Mouse (Mus musculus) fat pad, adult 2 months (tissue): ENCODE data around the gene Adgrb3.
"Not testable (repeated sequence)": the region's sequence is repeated elsewhere in the genome, so short reads cannot be mapped to it uniquely, and the experiment has no call there.

Experiments
- DNase-seq: peaks from one replicate; pipeline ENCODE4 v3.0.0-alpha.2; 2011; ENCODE audit warnings: low read depth, low spot score; ENCODE audit errors: extremely low read depth

Adgrb3 gene

DNA sequence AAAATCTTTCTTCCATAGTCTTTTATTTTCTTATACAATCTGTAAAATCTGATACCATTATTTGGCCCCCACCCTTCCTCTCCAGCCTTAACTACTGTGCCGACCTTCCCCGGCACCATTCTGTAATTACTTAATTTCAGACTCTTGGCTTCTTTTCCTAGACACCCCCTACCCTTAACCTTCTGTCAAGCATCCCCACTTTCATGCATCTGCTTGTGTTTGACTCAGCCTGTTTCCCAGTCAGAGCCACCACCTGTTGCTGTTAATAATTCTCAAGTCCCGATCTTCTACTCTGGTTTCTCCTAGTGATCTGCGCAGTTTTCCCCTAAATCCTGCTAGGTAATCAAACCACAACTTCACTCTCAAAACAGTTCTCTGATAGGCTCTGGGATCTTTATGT is 83.9 kb downstream of the Adgrb3 start:
- no peak for DNase-seq

DNA sequence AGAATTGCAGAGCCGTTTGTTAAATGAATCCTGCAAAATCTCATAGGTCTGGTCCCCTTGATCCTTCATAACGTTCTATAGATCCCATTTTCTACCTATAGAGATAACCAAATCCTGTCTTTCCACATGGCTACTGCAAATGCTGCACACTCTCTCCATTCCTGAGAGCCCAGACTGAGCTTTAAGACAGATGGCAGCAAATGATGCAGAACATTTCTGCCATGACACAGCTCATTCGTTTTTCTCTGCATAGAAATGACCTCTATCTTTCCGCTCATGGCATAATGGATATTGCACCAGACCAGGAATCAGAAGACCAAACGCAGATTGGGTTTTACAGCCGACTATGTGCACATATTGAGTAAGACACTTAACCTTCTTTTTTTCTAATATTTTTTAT is 84.8 kb downstream of the Adgrb3 start:
- DNase-seq = no peak

DNA sequence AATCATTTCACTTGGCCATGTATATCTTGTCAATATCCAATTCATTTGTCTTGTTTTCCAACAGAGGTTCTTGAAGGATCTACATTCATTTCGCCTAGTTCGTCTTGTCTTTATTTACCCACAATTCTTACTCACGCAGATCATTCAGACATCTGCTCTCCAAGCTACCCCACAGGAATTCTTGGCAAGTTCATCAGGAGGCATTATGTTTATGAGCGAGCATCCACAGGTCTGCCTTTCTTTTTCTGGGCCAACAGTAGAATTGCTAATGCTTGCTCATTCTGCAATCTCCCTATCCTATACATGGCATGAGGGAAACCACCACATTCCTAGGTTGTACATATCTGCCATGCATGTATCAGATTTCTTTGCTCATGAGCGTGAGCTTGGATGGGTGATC is 99.7 kb downstream of the Adgrb3 start:
- DNase-seq = no peak

DNA sequence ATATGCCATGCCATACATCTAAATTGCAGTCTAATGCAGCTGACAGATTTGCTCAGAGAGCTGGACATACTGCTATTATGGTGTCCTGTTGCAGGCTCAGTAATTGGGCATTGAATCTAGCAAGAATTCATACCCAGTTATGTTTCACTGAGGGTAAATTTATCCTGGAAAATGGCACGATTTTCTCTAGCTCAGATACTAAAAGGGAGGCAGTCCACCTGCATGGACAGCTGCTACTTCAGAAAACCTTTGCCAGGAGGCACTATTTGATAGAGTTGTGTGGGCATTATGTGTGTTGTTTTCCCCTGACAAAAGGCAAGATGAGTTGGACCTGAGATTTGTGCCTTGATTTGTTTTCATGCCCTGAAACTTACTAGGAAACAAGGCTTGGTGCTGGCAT is 118.0 kb downstream of the Adgrb3 start:
- no peak for DNase-seq

DNA sequence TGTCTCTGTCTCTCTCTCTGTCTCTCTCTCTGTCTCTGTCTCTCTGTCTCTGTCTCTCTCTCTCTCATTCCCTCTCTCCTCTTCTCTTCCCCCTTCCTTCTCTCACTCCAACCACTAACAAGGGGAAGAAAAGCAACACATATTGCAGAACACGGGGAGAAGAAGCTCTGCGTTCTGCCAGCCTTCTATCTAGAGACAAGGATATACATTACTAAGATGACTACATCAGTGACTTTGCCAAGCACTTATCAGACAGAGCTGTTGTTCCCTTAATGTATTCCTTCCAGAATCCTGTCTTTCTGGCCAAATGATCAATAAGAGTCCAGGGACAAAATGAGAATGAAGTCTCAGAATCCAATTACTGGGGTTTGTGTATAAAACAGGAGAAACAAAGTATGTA is 123.2 kb downstream of the Adgrb3 start:
- no peak for DNase-seq

DNA sequence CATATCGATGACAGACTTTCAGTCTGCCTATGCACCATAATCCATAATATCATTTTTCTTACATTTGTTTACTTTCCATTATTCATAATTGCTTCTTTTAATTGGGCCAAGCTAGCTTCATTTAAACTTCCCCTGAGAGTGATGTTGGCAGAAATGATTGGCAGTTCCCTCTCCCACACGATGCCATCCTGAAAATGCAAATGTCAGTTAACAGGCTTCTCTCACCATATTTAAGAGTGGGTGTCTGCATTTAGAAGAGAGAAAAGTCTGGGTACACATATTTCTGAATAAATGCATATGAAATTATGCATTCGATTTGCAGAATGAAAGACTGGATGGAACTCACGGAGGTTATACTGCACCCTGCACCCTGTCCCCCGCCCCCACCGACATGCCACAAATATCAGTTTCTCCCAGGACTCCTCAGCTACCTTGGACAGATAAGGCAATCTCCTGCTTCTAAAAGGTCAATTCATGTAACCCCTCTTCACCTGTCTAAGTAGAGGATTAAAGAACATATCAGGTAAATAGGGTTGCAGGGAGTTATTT is 130.7 kb downstream of the Adgrb3 start:
- DNase-seq = no peak

DNA sequence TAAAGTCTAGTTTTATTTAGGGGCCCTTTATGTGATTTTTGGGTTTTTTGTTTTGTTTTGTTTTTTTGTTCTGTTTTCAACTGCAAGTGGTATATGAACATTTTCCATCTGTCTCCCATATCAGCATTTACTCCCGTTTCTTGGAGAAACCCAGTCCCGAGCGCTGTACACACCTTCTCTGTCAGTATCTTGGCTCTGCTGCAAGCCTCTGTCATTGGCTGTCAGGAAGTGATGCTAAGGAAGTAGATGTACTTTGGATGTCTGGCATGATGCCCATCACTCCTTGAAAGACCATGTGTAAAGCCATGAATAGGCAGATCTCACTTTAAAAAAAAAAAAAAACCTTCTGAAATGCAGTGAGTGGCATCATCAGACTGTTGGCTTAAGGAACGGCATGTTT is 132.3 kb downstream of the Adgrb3 start:
- DNase-seq = no peak

DNA sequence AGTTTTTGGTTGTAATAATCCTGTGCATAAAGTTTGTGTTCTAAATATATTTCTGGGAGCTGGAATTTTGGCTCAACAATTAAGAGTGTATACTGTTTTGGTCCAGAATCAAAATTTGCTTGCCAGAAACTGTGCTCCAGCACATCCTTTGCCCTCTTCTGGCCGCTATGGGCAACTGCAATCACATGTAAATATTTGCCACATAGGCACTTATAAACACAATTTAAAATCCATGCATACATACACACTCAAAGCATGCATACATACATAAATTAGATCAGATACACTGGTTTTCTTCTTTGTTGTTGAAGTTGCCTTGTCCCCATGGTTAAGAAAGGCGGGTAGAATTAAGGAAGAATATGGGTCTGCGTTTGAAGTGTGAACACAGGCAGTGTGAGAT is 132.7 kb downstream of the Adgrb3 start:
- DNase-seq = no peak

DNA sequence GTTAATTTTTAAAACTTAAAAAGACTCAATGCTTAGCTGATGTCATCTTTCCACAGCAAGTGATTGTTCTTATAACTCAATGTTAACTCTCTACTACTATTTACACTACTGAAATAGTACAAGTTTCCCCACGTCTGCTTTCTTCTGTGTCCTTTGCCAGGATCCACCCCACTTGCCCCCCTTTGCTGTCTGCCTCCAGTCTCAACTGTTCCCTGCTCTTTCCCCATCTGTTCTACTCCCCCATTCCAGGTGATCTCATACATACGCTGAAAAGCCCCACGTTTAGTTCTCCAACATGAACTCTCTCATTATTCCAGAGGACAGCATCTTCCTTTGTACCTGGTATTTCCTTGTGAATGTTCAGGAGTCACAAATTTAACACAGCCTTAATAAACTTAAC is 147.4 kb downstream of the Adgrb3 start:
- DNase-seq = no peak

DNA sequence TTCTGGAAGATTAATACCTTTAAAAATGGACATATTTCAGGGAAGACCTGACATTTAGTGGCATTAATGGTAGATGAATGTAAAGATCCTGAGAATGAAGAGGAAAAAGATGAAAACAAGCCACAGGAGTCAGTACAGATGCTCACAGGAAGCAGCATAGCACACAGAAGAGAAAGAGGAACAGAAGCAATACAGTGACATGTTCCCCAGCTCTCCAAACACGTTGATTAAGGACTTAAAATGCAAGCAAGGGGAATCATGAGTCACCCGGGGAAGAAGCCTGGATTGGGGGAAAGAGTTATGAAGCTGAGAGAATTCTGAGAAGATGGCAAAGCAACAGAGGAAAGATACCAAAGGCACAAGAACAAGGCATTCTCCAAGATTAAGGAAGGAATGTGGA is 149.9 kb downstream of the Adgrb3 start:
- no peak for DNase-seq

DNA sequence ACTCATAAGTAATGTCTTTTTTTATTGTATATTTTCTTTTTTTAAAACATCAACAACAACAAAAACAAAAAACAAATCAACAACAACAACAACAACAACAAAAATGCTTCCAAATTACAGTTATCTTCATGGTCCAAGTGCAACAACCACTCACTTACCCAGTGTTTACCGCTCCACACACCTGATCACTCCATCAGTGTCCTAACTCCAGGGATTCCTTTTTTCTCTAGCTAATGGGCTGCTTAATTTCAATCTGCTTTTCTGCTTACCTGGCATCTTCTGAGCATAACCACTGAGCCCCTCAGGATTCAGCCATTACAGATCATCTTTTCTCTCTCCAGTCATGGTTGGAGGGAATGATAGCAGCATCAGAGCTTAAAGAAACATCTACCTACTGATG is 176.8 kb downstream of the Adgrb3 start:
- no peak for DNase-seq

DNA sequence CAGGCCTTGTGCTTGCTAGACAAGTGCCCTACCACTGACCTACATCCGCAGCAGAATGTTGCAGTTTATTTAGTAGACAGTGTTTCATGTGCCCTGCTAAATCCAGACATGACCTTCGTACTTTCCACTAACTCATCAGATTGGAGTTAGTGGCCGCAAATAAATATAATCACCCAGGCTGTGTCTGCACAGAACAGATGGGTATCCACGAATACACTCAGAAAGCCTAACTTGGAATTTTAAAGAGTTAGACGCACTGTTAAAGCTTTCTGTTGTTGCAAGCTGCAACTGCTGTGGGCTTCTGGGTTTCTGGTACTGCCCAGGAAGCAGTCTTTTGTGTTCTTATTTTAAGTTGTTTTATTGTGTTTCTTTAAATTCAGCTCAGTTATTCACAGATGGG is 185.3 kb downstream of the Adgrb3 start:
- no peak for DNase-seq

DNA sequence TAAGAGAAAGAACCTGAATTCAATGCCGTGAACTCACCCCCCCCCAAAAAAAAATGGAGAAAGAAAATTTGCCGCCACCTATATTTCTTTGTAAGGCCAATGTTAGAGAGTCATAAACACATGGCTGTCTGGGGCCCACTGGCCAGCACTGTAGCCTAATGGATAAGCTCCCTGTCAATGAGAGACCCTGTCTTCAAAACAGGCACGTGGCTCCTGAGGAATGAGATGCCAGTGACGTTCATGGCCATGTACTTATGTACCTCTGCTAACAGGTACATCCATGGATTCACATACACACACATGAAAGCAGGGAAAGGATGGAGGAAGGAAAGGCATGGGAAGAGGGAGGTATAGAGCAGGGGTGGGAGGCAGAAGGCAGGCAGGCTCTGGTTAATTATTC is 208.0 kb downstream of the Adgrb3 start:
- no peak for DNase-seq

DNA sequence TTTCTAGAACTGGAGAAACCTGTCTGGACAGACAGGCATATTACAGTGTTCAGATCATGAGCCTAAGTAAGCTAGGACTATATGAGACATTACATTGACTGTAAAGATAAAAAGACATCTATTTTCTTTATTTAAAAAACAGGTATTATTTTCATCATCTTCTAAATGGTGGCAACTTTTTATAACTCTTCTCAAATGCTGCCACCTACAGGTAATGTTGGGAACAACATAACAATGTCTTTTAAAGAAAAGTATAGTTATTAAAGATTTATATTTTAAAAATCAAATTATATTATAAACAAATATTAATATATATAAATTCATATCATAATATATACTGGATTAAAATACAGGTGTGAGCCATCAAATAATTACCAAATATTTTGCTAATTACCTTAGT is 212.6 kb downstream of the Adgrb3 start:
- DNase-seq = no peak

DNA sequence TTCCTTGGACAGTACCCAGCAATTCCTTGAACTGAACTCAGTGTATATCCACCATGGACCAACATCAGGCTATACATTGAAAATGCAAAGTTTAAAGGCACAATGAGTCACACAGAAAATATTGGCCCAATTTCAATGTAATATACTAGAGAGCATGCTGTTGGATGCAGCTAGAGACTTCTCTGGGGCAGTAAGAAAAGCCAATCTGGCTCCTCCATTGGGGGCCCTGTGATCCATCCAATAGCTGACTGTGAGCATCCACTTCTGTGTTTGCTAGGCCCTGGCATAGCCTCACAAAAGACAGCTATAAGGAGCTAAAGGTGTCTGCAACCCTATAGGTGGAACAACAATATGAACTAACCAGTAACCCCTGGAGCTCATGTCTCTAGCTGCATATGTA is 218.7 kb downstream of the Adgrb3 start:
- DNase-seq = not testable (repeated sequence)

DNA sequence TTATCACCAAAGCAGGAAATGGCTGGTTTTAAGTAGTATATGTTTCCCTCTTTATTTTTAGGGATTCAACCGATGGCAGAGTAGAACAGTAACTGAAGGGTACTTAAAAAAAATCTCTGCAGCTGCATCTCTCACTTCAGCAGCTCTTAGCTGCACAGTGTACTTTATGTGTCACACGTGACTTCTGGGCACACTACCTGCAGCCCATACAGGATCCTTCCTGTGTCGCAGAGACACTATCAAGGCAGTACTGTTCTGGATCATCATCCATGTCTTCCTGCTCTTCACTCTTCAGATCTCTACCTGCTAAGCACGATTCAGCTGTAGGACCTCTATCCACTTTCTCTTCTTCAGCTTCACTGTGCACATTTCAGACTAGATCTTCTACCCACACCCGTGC is 230.6 kb downstream of the Adgrb3 start:
- DNase-seq = no peak

DNA sequence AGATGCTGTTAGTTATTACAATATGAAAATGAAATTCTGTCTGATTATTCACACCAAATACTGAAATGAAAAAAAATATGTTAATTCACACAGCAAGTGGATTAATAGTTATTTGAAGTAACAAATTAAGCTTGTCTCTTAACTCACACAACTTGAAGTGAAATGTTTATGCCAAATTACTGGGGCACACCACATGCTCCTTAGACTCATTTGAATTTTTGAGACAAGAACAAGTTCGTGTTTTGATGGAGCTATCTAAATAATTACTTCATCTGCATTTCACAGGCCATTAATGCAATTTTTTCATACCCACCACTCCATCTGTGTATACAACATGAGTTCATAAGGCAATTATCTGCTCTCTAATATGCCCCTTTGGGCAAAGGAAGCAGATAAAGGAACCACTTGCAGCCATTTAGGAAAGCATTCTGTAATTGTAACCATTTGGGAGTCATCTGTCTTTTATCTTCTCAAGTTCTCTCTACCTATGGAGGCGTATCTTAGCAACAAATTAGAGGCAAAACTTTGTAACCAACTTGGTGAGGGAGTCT is 240.9 kb downstream of the Adgrb3 start:
- DNase-seq = no peak

DNA sequence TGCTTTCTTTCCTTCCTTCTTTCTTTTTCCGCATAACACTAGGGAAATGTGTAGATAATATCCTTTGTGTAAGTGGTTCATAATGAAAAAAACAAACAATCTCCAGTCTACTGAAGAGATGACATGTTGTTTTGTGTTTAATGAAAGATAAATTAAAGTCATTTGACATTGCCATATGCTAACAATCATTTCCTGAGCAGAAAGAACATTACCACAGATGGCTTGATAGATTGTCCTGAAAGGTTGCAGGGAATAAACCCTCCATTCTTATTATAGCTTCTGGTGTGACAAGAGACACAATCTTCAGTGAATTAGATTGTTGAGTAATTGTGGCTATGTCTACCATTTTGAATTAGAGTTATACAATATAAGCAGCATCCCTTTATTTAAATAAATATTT is 247.8 kb downstream of the Adgrb3 start:
- no peak for DNase-seq

DNA sequence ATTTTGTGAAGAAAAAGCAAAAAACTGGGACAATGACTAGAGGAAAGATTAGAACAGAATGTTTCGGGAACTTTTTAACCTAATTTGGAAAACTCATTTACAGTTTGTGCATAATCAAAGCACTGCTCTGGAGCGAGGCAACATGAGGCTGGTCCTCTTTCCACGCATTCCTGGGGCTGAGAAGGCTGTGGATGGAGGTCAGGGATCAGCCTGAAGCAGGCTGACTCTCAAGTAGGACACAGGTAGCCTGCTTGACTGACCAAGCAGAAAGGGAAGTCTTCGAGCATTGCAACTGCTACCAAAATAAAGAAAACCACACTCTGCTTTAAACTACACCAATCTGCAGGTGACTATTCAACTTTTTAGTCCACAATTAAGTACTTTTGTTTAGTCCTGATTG is 251.7 kb downstream of the Adgrb3 start:
- DNase-seq = no peak

DNA sequence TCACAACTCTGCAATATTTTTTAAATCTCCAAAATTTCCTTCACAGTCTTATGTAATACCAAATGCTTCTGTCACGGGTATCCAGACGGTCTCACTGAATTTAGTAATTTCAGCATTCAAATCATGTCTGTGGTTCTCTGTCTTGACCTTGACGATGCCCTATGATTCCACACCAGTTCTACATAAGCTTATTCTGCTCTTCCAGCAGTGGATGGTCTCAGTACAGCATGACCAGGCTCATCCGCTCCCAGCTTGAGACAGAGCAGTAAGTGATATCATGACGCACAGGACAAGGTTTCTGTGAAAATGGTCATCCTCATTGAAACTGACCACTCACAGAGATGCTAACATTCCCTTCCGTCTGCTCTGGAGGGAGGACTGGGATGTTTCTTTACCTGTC is 252.9 kb downstream of the Adgrb3 start:
- no peak for DNase-seq

DNA sequence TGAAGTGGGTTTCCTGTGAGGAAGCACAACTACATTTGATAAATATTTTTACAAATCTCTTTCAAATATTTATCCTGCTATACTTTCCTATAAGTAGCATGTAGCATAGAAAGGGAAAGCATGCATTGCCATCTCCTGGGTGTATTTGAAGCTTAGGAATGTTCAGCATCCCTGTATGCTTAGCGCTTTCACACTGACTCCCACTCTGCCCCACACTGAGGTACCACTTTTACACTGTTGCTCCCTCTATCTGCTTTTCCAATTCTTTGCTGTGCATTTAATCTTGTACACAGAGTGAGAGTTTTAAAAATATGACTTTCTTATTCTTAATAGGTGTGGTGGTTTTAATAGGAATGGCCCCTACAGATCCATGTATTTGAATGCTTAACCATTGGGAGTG is 261.4 kb downstream of the Adgrb3 start:
- no peak for DNase-seq

DNA sequence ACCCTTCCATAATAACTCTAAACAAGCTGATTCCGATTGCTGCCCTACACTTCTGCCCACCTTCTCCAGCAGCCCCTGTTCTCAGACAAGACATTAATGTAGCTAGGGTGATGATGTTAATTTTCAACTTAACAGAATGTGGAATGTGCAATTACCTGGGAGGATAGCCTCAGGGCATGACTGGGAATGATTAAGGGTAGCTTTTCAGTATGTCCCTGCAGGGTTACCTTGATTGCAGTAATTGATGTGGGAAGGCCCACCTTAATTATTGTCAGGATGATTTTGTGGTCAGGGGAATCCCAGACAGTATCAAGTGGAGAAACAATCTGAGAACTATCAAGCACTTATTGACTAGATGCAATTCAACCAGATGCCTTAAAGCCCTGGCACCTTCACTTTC is 283.4 kb downstream of the Adgrb3 start:
- no peak for DNase-seq

DNA sequence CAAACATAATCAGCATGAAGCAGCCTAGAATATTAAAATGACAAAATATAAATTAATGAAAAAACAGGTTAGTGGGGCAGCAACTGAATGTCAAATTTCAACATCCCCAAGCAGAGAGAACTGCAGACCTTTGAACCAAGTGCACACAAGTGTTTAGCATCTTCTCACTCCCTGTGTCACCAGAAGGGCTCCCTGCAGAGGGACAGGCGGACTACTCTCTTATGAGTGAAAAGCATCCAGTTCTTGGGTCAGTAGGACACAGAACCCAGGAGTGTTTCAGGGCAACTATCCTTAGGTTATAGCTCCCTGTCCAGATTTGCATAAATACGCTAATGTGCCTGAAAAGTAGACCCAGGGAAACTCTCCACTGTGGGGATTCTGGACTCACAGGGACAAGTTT is 285.6 kb downstream of the Adgrb3 start:
- no peak for DNase-seq

DNA sequence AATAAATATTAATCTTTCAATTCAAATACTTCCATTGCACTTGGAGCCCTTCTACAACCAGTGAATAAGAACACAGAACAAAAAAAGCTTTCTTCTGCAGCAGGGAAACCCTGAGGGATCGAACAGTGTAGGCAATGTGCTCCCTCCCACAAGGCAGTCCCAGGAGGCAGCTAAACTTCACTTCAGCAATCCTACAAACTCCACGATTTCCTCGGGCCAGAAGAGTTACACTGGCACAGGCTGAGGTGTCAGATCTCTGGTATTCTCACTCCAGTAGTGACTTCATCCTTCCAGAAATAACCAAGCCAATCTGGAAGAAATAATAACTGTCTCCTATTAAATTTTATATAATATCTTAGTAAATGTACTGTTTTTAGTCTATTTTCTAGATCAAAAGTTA is 286.6 kb downstream of the Adgrb3 start:
- no peak for DNase-seq
